Mouse (Mus musculus): ENCODE measurements around the gene Svs2. TPM values are rescaled to one million over a fixed set of nuclear protein-coding genes. Genes with fewer than 3 reads are reported as not detected.

Gene Svs2
- polyA plus RNA-seq, 1 experiment = not detected

- H3K4me1 ChIP-seq (ENCODE audit: control insufficient read depth, insufficient read depth, insufficient read length, low read length) = no peaks in the 10 kb centered on the region
- H3K4me3 ChIP-seq (ENCODE audit: insufficient read depth, low read depth, low read length) = no peak overlapping the region
- H3K27ac ChIP-seq (replicated peaks; ENCODE audit: low read depth, low read length) = no peak overlapping the region
Observed at GRCm38 (mm10) chr2:164192279-164192678, 46.0 kb downstream of the Svs2 start.

- H3K27ac ChIP-seq (replicated peaks; ENCODE audit: low read depth, low read length) = no peak within 1 kb of the TSS
- H3K4me1 ChIP-seq (ENCODE audit: control insufficient read depth, insufficient read depth, insufficient read length, low read length) = no peaks in the 10 kb centered on the region
- H3K4me3 ChIP-seq (ENCODE audit: insufficient read depth, low read depth, low read length) = no peak within 1 kb of the TSS
Observed at GRCm38 (mm10) chr2:164190576-164190975, 47.7 kb downstream of the Svs2 start, which contains the start of gene Wfdc12. Gene Wfdc12 (minus strand): TSS chr2:164190608.

DNA sequence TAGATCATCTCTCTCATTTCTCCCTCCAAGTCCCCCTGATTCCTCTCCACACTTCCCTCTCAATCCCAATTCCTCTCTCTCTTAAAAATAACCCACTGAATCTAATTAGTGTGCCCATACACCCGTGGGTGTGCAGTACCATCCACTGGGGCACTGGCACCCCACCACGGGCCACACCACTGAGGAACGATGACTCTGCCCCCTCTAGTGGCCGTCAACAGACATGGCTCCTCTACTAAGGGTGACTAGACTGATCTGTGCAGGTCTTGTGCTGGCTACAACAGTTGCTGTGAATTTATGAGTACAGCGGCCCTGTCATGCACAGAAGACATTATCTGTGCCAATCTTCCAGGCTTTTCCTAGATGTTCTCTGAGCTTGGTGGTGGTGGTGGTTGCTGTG, 49.5 kb downstream of the Svs2 start:
- Histone ChIP-seq H3K4me1 (ENCODE audit: control insufficient read depth, insufficient read depth, insufficient read length, low read length) (no peaks in the 10 kb centered on the region), H3K4me3 (ENCODE audit: insufficient read depth, low read depth, low read length) (no peak overlapping the region), H3K27ac (replicated peaks; ENCODE audit: low read depth, low read length) (no peak overlapping the region)

Other genes with a start within 250 kb of the Svs2 start
- gene Ywhab, start 243.5 kb downstream of the Svs2 start, polyA plus RNA-seq (2012; ENCODE audit: insufficient read depth, insufficient read length, missing spikeins) = 226 and 247 TPM in 2 replicates
- gene Pabpc1l, start 213.0 kb downstream of the Svs2 start, polyA plus RNA-seq (2012; ENCODE audit: insufficient read depth, insufficient read length, missing spikeins) = not detected in 2 replicates
- gene Stk4, start 168.1 kb downstream of the Svs2 start, polyA plus RNA-seq (2012; ENCODE audit: insufficient read depth, insufficient read length, missing spikeins) = 16.8 and 17.8 TPM in 2 replicates
- gene Tomm34, start 167.3 kb downstream of the Svs2 start, polyA plus RNA-seq (2012; ENCODE audit: insufficient read depth, insufficient read length, missing spikeins) = 16.4 and 21.0 TPM in 2 replicates
- gene Kcns1, start 67.4 kb downstream of the Svs2 start, polyA plus RNA-seq (2012; ENCODE audit: insufficient read depth, insufficient read length, missing spikeins) = not detected in 2 replicates
- gene Wfdc5, start 55.7 kb downstream of the Svs2 start, polyA plus RNA-seq (2012; ENCODE audit: insufficient read depth, insufficient read length, missing spikeins) = not detected in 2 replicates
- not detected in 2 replicates for gene Wfdc12, start 47.9 kb downstream of the Svs2 start, polyA plus RNA-seq (2012; ENCODE audit: insufficient read depth, insufficient read length, missing spikeins)
- not detected in 2 replicates for gene Wfdc15a, start 38.3 kb downstream of the Svs2 start, polyA plus RNA-seq (2012; ENCODE audit: insufficient read depth, insufficient read length, missing spikeins)
- gene Wfdc15b, start 16.8 kb downstream of the Svs2 start, polyA plus RNA-seq (2012; ENCODE audit: insufficient read depth, insufficient read length, missing spikeins) = not detected in 2 replicates
- not detected in 2 replicates for gene Svs3b, start 18.2 kb upstream of the Svs2 start, polyA plus RNA-seq (2012; ENCODE audit: insufficient read depth, insufficient read length, missing spikeins)
- not detected in 2 replicates for gene Svs4, start 40.0 kb upstream of the Svs2 start, polyA plus RNA-seq (2012; ENCODE audit: insufficient read depth, insufficient read length, missing spikeins)
- not detected in 2 replicates for gene Svs3a, start 50.8 kb upstream of the Svs2 start, polyA plus RNA-seq (2012; ENCODE audit: insufficient read depth, insufficient read length, missing spikeins)
- gene Svs6, start 78.3 kb upstream of the Svs2 start, polyA plus RNA-seq (2012; ENCODE audit: insufficient read depth, insufficient read length, missing spikeins) = not detected in 2 replicates
- not detected in 2 replicates for gene Svs5, start 94.3 kb upstream of the Svs2 start, polyA plus RNA-seq (2012; ENCODE audit: insufficient read depth, insufficient read length, missing spikeins)
- 2.6 TPM in 1 of 2 replicates, not detected in the other for gene Slpi, start 150.6 kb upstream of the Svs2 start, polyA plus RNA-seq (2012; ENCODE audit: insufficient read depth, insufficient read length, missing spikeins)
- not detected in 2 replicates for gene Rbpjl, start 164.7 kb upstream of the Svs2 start, polyA plus RNA-seq (2012; ENCODE audit: insufficient read depth, insufficient read length, missing spikeins)
- 0.52 TPM in 1 of 2 replicates, not detected in the other for gene Matn4, start 166.7 kb upstream of the Svs2 start, polyA plus RNA-seq (2012; ENCODE audit: insufficient read depth, insufficient read length, missing spikeins)
- 34.7 and 37.6 TPM in 2 replicates for gene Sdc4, start 205.4 kb upstream of the Svs2 start, polyA plus RNA-seq (2012; ENCODE audit: insufficient read depth, insufficient read length, missing spikeins)
- gene Sys1, start 218.5 kb upstream of the Svs2 start, polyA plus RNA-seq (2012; ENCODE audit: insufficient read depth, insufficient read length, missing spikeins) = 24.4 and 27.2 TPM in 2 replicates
- 2.4 TPM in 1 of 2 replicates, not detected in the other for gene Gm20458, start 222.5 kb upstream of the Svs2 start, polyA plus RNA-seq (2012; ENCODE audit: insufficient read depth, insufficient read length, missing spikeins)
- not detected in 2 replicates for gene Trp53tg5, start 235.3 kb upstream of the Svs2 start, polyA plus RNA-seq (2012; ENCODE audit: insufficient read depth, insufficient read length, missing spikeins)
- 23.0 and 26.8 TPM in 2 replicates for gene Dbndd2, start 247.6 kb upstream of the Svs2 start, polyA plus RNA-seq (2012; ENCODE audit: insufficient read depth, insufficient read length, missing spikeins)